Mouse (Mus musculus) splenic B cell, adult 2 months (primary cell): ENCODE data around the gene Acvr1b.

Experiments used
- DNase-seq: peaks from one replicate; pipeline ENCODE4 v3.0.0-alpha.2; 2011; ENCODE audit warnings: low read depth, low spot score
- H3K27me3 ChIP-seq: 2 replicates; pipeline ENCODE4 v1.6.1; 2012; ENCODE audit warnings: mild to moderate bottlenecking, low read length, moderate library complexity, mixed read lengths; ENCODE audit not compliant: control insufficient read depth, poor library complexity, insufficient read depth, severe bottlenecking
- H3K36me3 ChIP-seq: 2 replicates; pipeline ENCODE4 v1.6.1; 2012; ENCODE audit warnings: mild to moderate bottlenecking, low read length, moderate library complexity, mixed read lengths; ENCODE audit not compliant: control insufficient read depth, poor library complexity, insufficient read depth, severe bottlenecking

Acvr1b gene

DNA sequence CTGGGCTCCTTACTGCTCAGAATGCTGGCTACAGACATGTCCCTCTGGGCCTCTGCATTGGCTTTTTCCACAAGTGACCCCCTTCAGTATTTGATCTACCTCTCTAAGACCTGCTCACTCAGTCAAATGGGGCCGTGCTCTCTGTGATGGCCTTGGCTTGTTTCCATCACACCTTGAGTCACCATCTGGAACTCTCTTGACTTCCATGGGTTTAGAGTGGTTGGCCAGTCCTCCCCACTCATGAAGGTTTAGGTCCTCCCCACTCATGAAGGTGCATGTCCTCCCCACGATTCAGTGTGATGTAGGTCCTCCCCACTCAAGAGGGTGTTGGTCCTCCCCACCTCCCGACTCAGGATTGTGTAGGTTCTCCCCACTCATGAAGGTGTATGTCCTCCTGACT, 59.3 kb downstream of the Acvr1b start:
- H3K27me3 ChIP-seq, result no peaks in the 10 kb centered on the region
- H3K36me3 ChIP-seq, result no peaks in the 10 kb centered on the region; the same call in 1 of the 2 replicates
- no peak for DNase-seq

GRCm38 (mm10) chr15:101233641-101234275, 59.9 kb downstream of the Acvr1b start:
- Histone ChIP-seq H3K27me3 (no peaks in the 10 kb centered on the region), H3K36me3 (no peaks in the 10 kb centered on the region; the same call in 1 of the 2 replicates)
- no peak for DNase-seq

DNA sequence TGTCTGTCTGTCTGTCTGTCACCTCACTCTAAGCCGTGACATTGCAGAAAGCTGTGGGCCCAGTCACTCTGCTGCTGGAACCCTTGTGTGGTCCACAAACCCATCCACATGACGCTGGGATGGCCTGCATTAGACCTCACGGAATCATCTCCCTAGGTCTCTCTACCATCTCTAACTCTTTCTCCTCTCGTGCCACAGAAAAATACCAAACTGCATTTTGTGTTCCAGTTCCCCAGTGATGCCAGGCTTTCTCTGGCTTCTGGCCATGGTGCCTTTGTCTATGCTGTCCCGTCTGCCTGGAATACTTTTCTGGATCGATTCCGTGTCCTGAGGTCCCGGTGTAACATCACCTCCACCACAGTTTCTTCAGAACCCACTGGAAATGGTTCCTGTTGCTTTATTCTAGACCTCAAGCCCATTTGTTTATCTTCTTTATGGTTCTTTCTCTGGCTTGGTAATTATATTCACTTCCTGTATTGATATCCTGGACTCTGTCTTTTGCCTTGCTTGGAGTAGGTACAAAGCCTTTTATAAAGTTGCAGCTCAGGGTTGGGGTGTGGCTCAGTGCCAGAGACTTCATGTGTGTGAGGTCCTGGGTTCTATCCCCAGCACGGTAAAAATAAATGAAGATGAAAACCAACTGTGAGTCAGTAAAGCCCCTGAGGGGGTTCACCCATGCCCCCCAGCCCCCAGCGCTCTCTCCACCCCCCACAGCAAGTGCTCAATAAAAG, 60.9 kb downstream of the Acvr1b start:
- Histone ChIP-seq H3K27me3 (no peaks in the 10 kb centered on the region), H3K36me3 (no peaks in the 10 kb centered on the region)

GRCm38 (mm10) chr15:101235342-101235698, 61.5 kb downstream of the Acvr1b start:
- no peaks in the 10 kb centered on the region for H3K36me3 ChIP-seq
- no peaks in the 10 kb centered on the region for H3K27me3 ChIP-seq
- no peak for DNase-seq

More for the DNA sequence above, 60.9 kb downstream of the Acvr1b start:
- DNase-seq, result no peak

GRCm38 (mm10) chr15:101235728-101236327, 62.0 kb downstream of the Acvr1b start:
- Histone ChIP-seq H3K36me3 (no peaks in the 10 kb centered on the region), H3K27me3 (no peaks in the 10 kb centered on the region)
- DNase-seq, result no peak

- no peaks in the 10 kb centered on the region for H3K27me3 ChIP-seq
- peak; percentile 86 for DNase-seq
- H3K36me3 ChIP-seq, result no peaks in the 10 kb centered on the region
Observed at GRCm38 (mm10) chr15:101236878-101237277, 63.0 kb downstream of the Acvr1b start.

- Histone ChIP-seq H3K36me3 (no peaks in the 10 kb centered on the region), H3K27me3 (no peaks in the 10 kb centered on the region)
- DNase-seq, result peak; percentile 74
Observed at GRCm38 (mm10) chr15:101238885-101239511, 65.1 kb downstream of the Acvr1b start.

DNA sequence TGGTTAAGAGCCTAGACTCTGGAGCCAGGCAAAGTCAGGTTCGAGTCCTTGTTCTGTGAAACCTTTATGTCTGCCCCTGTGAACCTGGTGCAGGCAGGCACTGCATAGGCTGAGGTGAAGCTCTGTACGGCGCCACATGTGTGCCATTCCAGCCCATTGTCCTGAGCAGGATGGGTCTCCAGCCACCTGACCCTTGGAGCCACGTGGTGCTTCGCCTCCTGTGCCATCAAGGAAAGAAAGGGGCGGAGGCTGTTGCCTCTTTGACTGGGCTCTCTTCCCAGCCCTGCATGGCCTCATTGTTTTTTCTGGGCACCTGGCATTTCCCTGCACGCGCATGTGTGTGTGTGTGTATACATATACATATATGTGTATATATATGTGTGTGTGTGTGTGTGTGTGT, 66.0 kb downstream of the Acvr1b start:
- DNase-seq, result no peak
- no peaks in the 10 kb centered on the region for H3K27me3 ChIP-seq
- no peaks in the 10 kb centered on the region for H3K36me3 ChIP-seq

GRCm38 (mm10) chr15:101240799-101241204, 66.9 kb downstream of the Acvr1b start:
- peak; percentile 94 for DNase-seq
- Histone ChIP-seq H3K36me3 (no peaks in the 10 kb centered on the region), H3K27me3 (no peaks in the 10 kb centered on the region)

DNA sequence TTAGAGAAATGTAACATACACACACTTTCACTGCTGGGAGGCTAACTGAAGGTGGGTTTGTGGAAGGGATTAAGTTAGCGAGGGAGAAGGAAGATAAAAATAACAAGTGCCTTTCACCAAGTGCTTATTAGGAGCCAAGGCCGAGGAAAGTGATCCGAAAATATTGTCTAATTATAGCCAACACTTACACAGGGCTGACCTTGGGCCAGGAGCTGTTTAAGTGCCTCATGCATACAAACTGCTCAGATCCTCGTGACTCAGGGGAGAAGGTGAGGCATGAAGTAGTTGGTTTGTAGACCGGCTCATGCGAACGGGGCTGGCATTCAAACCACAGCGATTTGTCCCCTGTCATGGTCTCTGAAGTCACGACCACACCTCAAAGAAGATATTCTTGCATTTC, 67.4 kb downstream of the Acvr1b start:
- no peaks in the 10 kb centered on the region for H3K36me3 ChIP-seq
- DNase-seq, result peak; percentile 56
- H3K27me3 ChIP-seq, result no peaks in the 10 kb centered on the region

DNA sequence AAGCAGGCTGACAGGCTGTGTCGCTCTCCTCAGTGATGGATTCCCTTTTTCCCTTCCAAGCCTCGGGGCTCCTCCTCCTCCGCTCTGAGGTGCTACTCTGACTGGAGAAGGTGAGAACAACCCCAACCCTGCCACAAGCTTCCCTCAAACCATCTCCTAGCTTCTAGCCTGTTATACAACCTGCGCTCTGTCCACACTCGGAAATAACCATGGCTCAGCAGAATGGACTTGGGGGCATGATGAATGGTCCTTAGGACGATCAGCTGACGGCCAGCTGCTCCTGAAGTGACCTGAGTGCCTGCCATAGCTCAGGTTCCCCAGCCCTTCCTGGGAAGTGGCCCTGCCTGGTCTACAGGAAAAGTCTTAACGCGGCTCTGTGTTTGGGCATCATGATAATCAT, 68.0 kb downstream of the Acvr1b start:
- H3K27me3 ChIP-seq, result no peaks in the 10 kb centered on the region
- no peaks in the 10 kb centered on the region for H3K36me3 ChIP-seq
- no peak for DNase-seq

DNA sequence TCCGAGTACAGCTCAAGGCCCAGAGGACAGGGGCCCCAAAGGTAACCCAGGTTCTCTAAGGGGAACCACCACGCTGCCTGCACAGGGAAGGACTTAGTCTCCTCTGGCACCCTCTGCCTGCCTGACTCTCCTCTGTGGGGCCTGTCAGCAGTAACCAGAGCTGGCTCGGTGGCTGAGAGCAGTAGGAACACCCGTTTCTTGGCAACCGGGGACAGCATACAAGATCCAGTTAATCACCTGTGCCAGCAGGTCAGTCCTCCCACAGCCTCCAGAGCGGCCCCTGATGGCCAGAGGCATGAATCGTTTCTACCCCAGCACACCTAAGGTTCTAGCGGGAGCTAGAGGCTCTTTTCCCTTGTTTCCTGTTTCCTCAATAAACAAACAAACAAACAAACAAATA, 68.8 kb downstream of the Acvr1b start:
- DNase-seq, result peak; percentile 57
- H3K27me3 ChIP-seq, result no peaks in the 10 kb centered on the region
- no peaks in the 10 kb centered on the region for H3K36me3 ChIP-seq

GRCm38 (mm10) chr15:101244012-101244411, 70.1 kb downstream of the Acvr1b start:
- H3K27me3 ChIP-seq, result no peaks in the 10 kb centered on the region
- peak; percentile 55 for DNase-seq
- H3K36me3 ChIP-seq, result no peaks in the 10 kb centered on the region

DNA sequence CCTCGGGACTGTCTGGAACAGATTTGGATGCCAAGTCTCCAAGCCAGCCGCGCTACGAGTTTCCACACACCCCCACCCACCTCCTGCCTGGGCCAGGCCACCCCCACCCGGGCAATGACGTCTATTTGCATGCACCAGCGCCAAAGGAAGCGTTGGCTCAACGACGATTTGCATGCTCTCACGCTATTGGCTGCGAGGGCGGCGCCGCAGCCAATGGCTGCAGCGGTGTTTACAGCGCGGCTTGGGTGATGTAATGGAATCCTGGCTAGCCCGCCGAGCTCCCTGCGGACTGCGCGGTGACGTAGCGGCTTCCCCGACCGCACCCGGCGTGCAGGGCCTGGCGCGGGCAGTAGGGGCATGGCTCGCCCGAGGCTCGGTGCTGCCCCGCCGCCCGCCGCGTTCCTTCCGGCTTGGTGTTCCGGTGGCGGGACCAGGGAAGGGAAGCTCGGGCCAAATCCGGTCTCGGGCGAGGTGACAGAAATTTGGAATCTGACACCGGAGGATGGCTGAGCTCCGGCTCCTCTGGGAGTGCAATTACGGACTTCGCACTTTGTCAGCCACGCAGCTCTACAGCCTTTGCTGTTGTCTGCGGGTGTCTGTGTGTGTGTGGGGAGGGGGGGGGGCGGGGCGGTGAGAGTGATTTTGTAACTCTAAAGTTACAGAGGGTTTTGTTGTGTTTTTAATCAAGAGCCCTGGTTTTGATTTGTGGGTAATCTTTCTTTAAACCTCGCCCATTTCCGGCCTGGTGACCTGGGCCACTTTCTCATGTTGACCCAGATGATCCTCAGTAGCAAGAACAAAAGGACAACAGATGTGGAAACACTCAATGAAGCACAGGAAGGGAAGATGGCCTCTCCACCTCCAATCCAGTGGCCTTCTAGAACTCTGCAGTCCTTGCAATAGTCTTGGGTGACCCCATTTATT, 72.6 kb downstream of the Acvr1b start:
- Histone ChIP-seq H3K27me3 (no peaks in the 10 kb centered on the region), H3K36me3 (no peaks in the 10 kb centered on the region)
- peak; percentile 99 for DNase-seq
